Mouse (Mus musculus) spleen, adult 2 months (tissue): ENCODE results near the gene Ica1l. TPM values are rescaled to one million over a fixed set of nuclear protein-coding genes. Genes with fewer than 3 reads are reported as not detected.

Experiments
- DNase-seq, 2 experiments: peaks; one replicate each; pipeline versions ENCODE4 v3.0.0 to v3.0.0-alpha.2; 2012 to 2021; ENCODE audit warnings: low spot score in 2 of 2, low read depth in 1 of 2
- H3K27ac ChIP-seq: fragments of 200-500 bp; 2 replicates; pipeline ENCODE4 v1.5.1; 2012; ENCODE audit warnings: low read length, inconsistent platforms; ENCODE audit not compliant: insufficient read depth
- H3K27me3 ChIP-seq: fragments of 200-500 bp; 2 replicates; pipeline ENCODE4 v1.6.1; 2012; ENCODE audit warnings: mild to moderate bottlenecking, moderate library complexity, low read length, inconsistent platforms; ENCODE audit not compliant: control insufficient read depth, insufficient read depth
- H3K36me3 ChIP-seq: fragments of 200-500 bp; 2 replicates; pipeline ENCODE4 v1.6.1; 2012; ENCODE audit warnings: mild to moderate bottlenecking, low read length, inconsistent platforms; ENCODE audit not compliant: control insufficient read depth, insufficient read depth
- H3K4me1 ChIP-seq: fragments of 200-500 bp; 2 replicates; pipeline ENCODE4 v1.6.1; 2011; ENCODE audit warnings: inconsistent platforms; ENCODE audit not compliant: control insufficient read depth, insufficient read depth, insufficient read length
- H3K4me3 ChIP-seq: fragments of 200-500 bp; 2 replicates; pipeline ENCODE4 v1.5.1; 2011; ENCODE audit warnings: mild to moderate bottlenecking, inconsistent platforms; ENCODE audit not compliant: insufficient read depth, insufficient read length; ENCODE audit errors: extremely low read depth
- CTCF ChIP-seq: fragments of 200-500 bp; IDR thresholded peaks from 2 replicates; pipeline ENCODE4 v1.5.1; 2011; ENCODE audit warnings: mild to moderate bottlenecking, inconsistent platforms; ENCODE audit not compliant: insufficient read depth, insufficient read length, insufficient replicate concordance; ENCODE audit errors: extremely low read depth
- POLR2A ChIP-seq: fragments of 200-500 bp; IDR thresholded peaks from 2 replicates; pipeline ENCODE4 v1.6.1; 2011; ENCODE audit warnings: low read depth, low read length, inconsistent platforms
- WGBS: fragments of 180-500 bp; shearing (Covaris S2); methylation state at CpG from one replicate; pipeline ENCODE4 v1.1.7; 2018; 5-methylcytosine and 5-hydroxymethylcytosine counted together
- polyA plus RNA-seq: library from polyadenylated mRNA; depleted of rRNA; stranded (reverse); fragments of >200 nt; gene quantifications from 2 replicates; pipeline ENCODE4 v1.2.3, GENCODE M21; 2012

Ica1l gene
- polyA plus RNA-seq, 1 experiment = 0.04 TPM

GRCm38 (mm10) chr1:59967291-59967690 lies 75.7 kb downstream of the Ica1l start:
- no peaks in the 10 kb centered on the region for H3K27me3 ChIP-seq
- peak in 1 of 2 experiments; percentile 21 for DNase-seq
- H3K4me1 ChIP-seq = no peaks in the 10 kb centered on the region
- no peak overlapping the region for H3K4me3 ChIP-seq
- H3K27ac ChIP-seq = no peak overlapping the region
- WGBS = 89% methylated on average over 4 of the region's 4 CpGs
- peak; percentile 45; the same call in 1 of the 2 replicates for TF ChIP-seq CTCF
- no peak for TF ChIP-seq POLR2A
- peaks cover 10% of the 10 kb centered on the region for H3K36me3 ChIP-seq

GRCm38 (mm10) chr1:59966171-59966785 lies 76.7 kb downstream of the Ica1l start:
- Histone ChIP-seq H3K27ac (no peak overlapping the region), H3K4me3 (no peak overlapping the region), H3K4me1 (no peaks in the 10 kb centered on the region), H3K27me3 (no peaks in the 10 kb centered on the region), H3K36me3 (peaks cover 8% of the 10 kb centered on the region; the same call in 1 of the 2 replicates)
- 88% methylated on average over 6 of the region's 6 CpGs for whole genome bisulfite sequencing
- DNase-seq = no peak
- TF ChIP-seq CTCF (no peak), POLR2A (no peak)

- no peak for DNase-seq
- no peaks in the 10 kb centered on the region for H3K4me1 ChIP-seq
These were observed 83.0 kb downstream of the Ica1l start for GRCm38 (mm10) chr1:59959941-59960340.

GRCm38 (mm10) chr1:59957206-59957605 lies 85.8 kb downstream of the Ica1l start:
- H3K36me3 ChIP-seq = peaks cover 7% of the 10 kb centered on the region
- H3K4me3 ChIP-seq = no peak overlapping the region
- WGBS = 80% methylated on average over 3 of the region's 3 CpGs
- no peaks in the 10 kb centered on the region for H3K27me3 ChIP-seq
- no peak overlapping the region for H3K27ac ChIP-seq
- no peak for DNase-seq
- TF ChIP-seq POLR2A (no peak), CTCF (no peak)
- no peaks in the 10 kb centered on the region for H3K4me1 ChIP-seq

More at GRCm38 (mm10) chr1:59959941-59960340, 83.0 kb downstream of the Ica1l start:
- Histone ChIP-seq H3K4me3 (no peak overlapping the region), H3K27ac (no peak overlapping the region), H3K36me3 (peaks cover 7% of the 10 kb centered on the region), H3K27me3 (no peaks in the 10 kb centered on the region)
- no peak for TF ChIP-seq CTCF
- TF ChIP-seq POLR2A = no peak
- 79% methylated on average over 1 of the region's 1 CpGs for WGBS

- Histone ChIP-seq H3K36me3 (no peaks in the 10 kb centered on the region; the same call in 1 of the 2 replicates), H3K27ac (no peak overlapping the region), H3K27me3 (no peaks in the 10 kb centered on the region), H3K4me1 (peaks cover 3% of the 10 kb centered on the region; the same call in 1 of the 2 replicates), H3K4me3 (no peak overlapping the region)
- TF ChIP-seq POLR2A = no peak
- no peak for TF ChIP-seq CTCF
- 95% methylated on average over 4 of the region's 4 CpGs for WGBS
- DNase-seq = no peak
These were observed 95.5 kb downstream of the Ica1l start for GRCm38 (mm10) chr1:59947509-59947908.

- no peaks in the 10 kb centered on the region; the same call in 1 of the 2 replicates for H3K36me3 ChIP-seq
- DNase-seq = no peak
- H3K27ac ChIP-seq = no peak overlapping the region
- WGBS = 64% methylated on average over 1 of the region's 1 CpGs
- no peak for TF ChIP-seq CTCF
- H3K4me3 ChIP-seq = no peak overlapping the region
- H3K27me3 ChIP-seq = no peaks in the 10 kb centered on the region
- peaks cover 3% of the 10 kb centered on the region; the same call in 1 of the 2 replicates for H3K4me1 ChIP-seq
These were observed 97.0 kb downstream of the Ica1l start for GRCm38 (mm10) chr1:59945969-59946368.

GRCm38 (mm10) chr1:59943825-59944224 lies 99.2 kb downstream of the Ica1l start:
- 78% methylated on average over 5 of the region's 5 CpGs for WGBS
- TF ChIP-seq POLR2A (no peak), CTCF (no peak)
- peaks cover 3% of the 10 kb centered on the region; the same call in 1 of the 2 replicates for H3K4me1 ChIP-seq
- no peak overlapping the region for H3K27ac ChIP-seq
- no peaks in the 10 kb centered on the region for H3K27me3 ChIP-seq
- no peak for DNase-seq
- no peaks in the 10 kb centered on the region for H3K36me3 ChIP-seq
- no peak overlapping the region for H3K4me3 ChIP-seq
